Mouse (Mus musculus): ENCODE measurements at regions not wholly inside any gene's neighbourhood (a gene's known extent, or its start where the extent isn't known, plus 50 kb on each side); places are given as distances from the start of the nearest gene placed in this dataset.

DNA sequence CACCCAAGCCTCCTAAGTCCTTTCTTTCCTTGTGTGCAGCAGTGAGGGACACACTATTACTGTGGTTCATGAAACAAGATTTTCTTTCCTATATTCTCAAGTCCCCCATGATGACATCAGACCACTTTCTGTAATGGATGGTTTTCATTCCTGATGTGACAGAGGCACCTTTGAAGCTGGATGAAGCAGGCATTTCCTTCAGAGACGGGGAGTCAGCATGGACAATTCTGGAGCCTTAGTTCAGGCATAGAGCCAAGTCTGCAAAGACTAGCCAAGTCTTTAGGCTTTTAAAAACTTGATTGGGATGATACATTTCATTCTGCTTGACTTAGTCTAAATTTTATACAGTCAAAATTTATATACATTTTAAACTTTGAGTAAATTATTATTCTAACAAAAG is 124.6 kb upstream of the Cnr1 start:
- H3K79me2 ChIP-seq (ENCODE audit: control insufficient read depth, insufficient read depth), result no peaks in the 10 kb centered on the region
- H3K36me3 ChIP-seq (ENCODE audit: control insufficient read depth, insufficient read depth), result no peaks in the 10 kb centered on the region
- H3K79me3 ChIP-seq (ENCODE audit: low read depth), result no peaks in the 10 kb centered on the region
- no peaks in the 10 kb centered on the region for H3K27me3 ChIP-seq (ENCODE audit: control insufficient read depth, insufficient read depth, insufficient read length)
- no peak overlapping the region for H3K4me3 ChIP-seq (ENCODE audit: insufficient read depth, poor library complexity, severe bottlenecking)
- TF ChIP-seq MYOG (IDR thresholded peaks at IDR 0.05; ENCODE audit: control insufficient read depth, extremely low read depth, insufficient read length) (no peak), FOSL1 (IDR thresholded peaks at IDR 0.05; ENCODE audit: insufficient read depth, low read length, poor library complexity, severe bottlenecking) (no peak)
- H3ac ChIP-seq (ENCODE audit: control insufficient read depth, insufficient read length, low read depth), result no peak overlapping the region

DNA sequence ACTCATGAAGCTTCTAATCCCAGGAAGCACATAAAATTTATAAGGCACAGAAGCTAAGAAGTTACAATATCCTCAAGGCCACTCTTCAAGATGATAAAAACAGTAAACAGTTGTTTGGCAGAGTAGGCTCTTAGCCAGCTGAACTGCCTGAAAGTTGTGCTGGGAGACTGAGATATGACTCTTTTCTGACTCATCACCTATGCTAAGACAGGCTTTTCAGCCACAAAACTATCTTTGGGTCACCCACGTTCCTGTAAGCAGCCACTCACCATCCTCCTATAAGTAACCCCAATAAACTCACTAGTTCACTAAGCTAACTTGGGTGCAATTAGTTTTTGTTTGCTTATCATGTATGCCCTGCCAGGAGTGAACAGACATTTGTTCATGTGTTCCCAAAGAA is 112.1 kb upstream of the Cnr1 start:
- Histone ChIP-seq H3ac (ENCODE audit: control insufficient read depth, insufficient read length, low read depth) (no peak overlapping the region), H3K4me3 (ENCODE audit: insufficient read depth, poor library complexity, severe bottlenecking) (no peak overlapping the region), H3K27me3 (ENCODE audit: control insufficient read depth, insufficient read depth, insufficient read length) (no peaks in the 10 kb centered on the region), H3K36me3 (ENCODE audit: control insufficient read depth, insufficient read depth) (no peaks in the 10 kb centered on the region), H3K79me3 (ENCODE audit: low read depth) (no peaks in the 10 kb centered on the region), H3K79me2 (ENCODE audit: control insufficient read depth, insufficient read depth) (no peaks in the 10 kb centered on the region)
- TF ChIP-seq USF1 (IDR thresholded peaks at IDR 0.05; ENCODE audit: low read depth), result no peak
- TF ChIP-seq MAX (IDR thresholded peaks at IDR 0.05), result no peak
- TF ChIP-seq CTCF (IDR thresholded peaks at IDR 0.05; ENCODE audit: control insufficient read depth, insufficient read depth, insufficient read length), result no peak
- no peak for TF ChIP-seq FOSL1 (IDR thresholded peaks at IDR 0.05; ENCODE audit: insufficient read depth, low read length, poor library complexity, severe bottlenecking)
- no peak for TF ChIP-seq MYOG (IDR thresholded peaks at IDR 0.05; ENCODE audit: control insufficient read depth, extremely low read depth, insufficient read length)
- no peak for TF ChIP-seq MYOD1 (IDR thresholded peaks at IDR 0.05; ENCODE audit: control insufficient read depth, insufficient read length, low read depth)
- TF ChIP-seq CEBPB (IDR thresholded peaks at IDR 0.05; ENCODE audit: low read depth), result no peak

DNA sequence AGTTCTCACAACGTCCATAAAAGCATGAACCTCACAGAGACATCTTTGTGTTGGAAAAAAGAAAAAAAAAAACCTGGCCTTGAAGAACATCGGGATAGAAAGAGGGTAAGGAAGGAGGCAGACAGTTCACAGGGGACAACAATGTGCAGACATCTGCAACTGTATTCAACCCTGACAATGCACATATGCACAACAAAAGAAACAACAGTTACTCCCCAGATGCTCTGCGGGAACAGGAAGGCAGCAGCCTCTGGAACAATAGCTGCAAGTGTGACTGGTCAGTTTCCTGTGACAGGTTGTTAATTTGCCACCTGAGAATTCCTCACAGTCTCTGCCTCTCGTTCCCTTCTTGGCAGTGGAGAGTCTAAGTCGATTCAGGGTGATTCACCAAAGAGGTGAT is 100.5 kb upstream of the Cnr1 start:
- Histone ChIP-seq H3K27me3 (ENCODE audit: control insufficient read depth, insufficient read depth, insufficient read length) (no peaks in the 10 kb centered on the region), H3K36me3 (ENCODE audit: control insufficient read depth, insufficient read depth) (no peaks in the 10 kb centered on the region), H3K79me2 (ENCODE audit: control insufficient read depth, insufficient read depth) (no peaks in the 10 kb centered on the region), H3K79me3 (ENCODE audit: low read depth) (no peaks in the 10 kb centered on the region), H3K4me3 (ENCODE audit: insufficient read depth, poor library complexity, severe bottlenecking) (no peak overlapping the region), H3ac (ENCODE audit: control insufficient read depth, insufficient read length, low read depth) (no peak overlapping the region)
- TF ChIP-seq CTCF (IDR thresholded peaks at IDR 0.05; ENCODE audit: control insufficient read depth, insufficient read depth, insufficient read length), result no peak
- TF ChIP-seq MAX (IDR thresholded peaks at IDR 0.05), result no peak
- TF ChIP-seq USF1 (IDR thresholded peaks at IDR 0.05; ENCODE audit: low read depth), result no peak
- TF ChIP-seq MYOG (IDR thresholded peaks at IDR 0.05; ENCODE audit: control insufficient read depth, extremely low read depth, insufficient read length), result no peak
- TF ChIP-seq CEBPB (IDR thresholded peaks at IDR 0.05; ENCODE audit: low read depth), result no peak
- TF ChIP-seq MYOD1 (IDR thresholded peaks at IDR 0.05; ENCODE audit: control insufficient read depth, insufficient read length, low read depth), result no peak
- TF ChIP-seq FOSL1 (IDR thresholded peaks at IDR 0.05; ENCODE audit: insufficient read depth, low read length, poor library complexity, severe bottlenecking), result no peak

GRCm38 (mm10) chr4:33833134-33833533 is 91.3 kb upstream of the Cnr1 start:
- Histone ChIP-seq H3K27me3 (ENCODE audit: control insufficient read depth, insufficient read depth, insufficient read length) (no peaks in the 10 kb centered on the region), H3ac (ENCODE audit: control insufficient read depth, insufficient read length, low read depth) (no peak overlapping the region), H3K79me3 (ENCODE audit: low read depth) (no peaks in the 10 kb centered on the region), H3K79me2 (ENCODE audit: control insufficient read depth, insufficient read depth) (no peaks in the 10 kb centered on the region), H3K36me3 (ENCODE audit: control insufficient read depth, insufficient read depth) (no peaks in the 10 kb centered on the region), H3K4me3 (ENCODE audit: insufficient read depth, poor library complexity, severe bottlenecking) (no peak overlapping the region)
- no peak for TF ChIP-seq CEBPB (IDR thresholded peaks at IDR 0.05; ENCODE audit: low read depth)
- no peak for TF ChIP-seq MYOD1 (IDR thresholded peaks at IDR 0.05; ENCODE audit: control insufficient read depth, insufficient read length, low read depth)
- no peak for TF ChIP-seq USF1 (IDR thresholded peaks at IDR 0.05; ENCODE audit: low read depth)
- TF ChIP-seq MYOG (IDR thresholded peaks at IDR 0.05; ENCODE audit: control insufficient read depth, extremely low read depth, insufficient read length), result no peak
- TF ChIP-seq FOSL1 (IDR thresholded peaks at IDR 0.05; ENCODE audit: insufficient read depth, low read length, poor library complexity, severe bottlenecking), result no peak
- no peak for TF ChIP-seq CTCF (IDR thresholded peaks at IDR 0.05; ENCODE audit: control insufficient read depth, insufficient read depth, insufficient read length)
- no peak for TF ChIP-seq MAX (IDR thresholded peaks at IDR 0.05)

- no peaks in the 10 kb centered on the region for H3K36me3 ChIP-seq (ENCODE audit: control insufficient read depth, insufficient read depth)
- H3K79me2 ChIP-seq (ENCODE audit: control insufficient read depth, insufficient read depth), result no peaks in the 10 kb centered on the region
- no peak overlapping the region for H3K4me3 ChIP-seq (ENCODE audit: insufficient read depth, poor library complexity, severe bottlenecking)
- no peaks in the 10 kb centered on the region for H3K79me3 ChIP-seq (ENCODE audit: low read depth)
- no peaks in the 10 kb centered on the region for H3K27me3 ChIP-seq (ENCODE audit: control insufficient read depth, insufficient read depth, insufficient read length)
- H3ac ChIP-seq (ENCODE audit: control insufficient read depth, insufficient read length, low read depth), result no peak overlapping the region
- TF ChIP-seq MYOD1 (IDR thresholded peaks at IDR 0.05; ENCODE audit: control insufficient read depth, insufficient read length, low read depth) (no peak), USF1 (IDR thresholded peaks at IDR 0.05; ENCODE audit: low read depth) (no peak), CTCF (IDR thresholded peaks at IDR 0.05; ENCODE audit: control insufficient read depth, insufficient read depth, insufficient read length) (no peak), CEBPB (IDR thresholded peaks at IDR 0.05; ENCODE audit: low read depth) (no peak), MYOG (IDR thresholded peaks at IDR 0.05; ENCODE audit: control insufficient read depth, extremely low read depth, insufficient read length) (no peak), FOSL1 (IDR thresholded peaks at IDR 0.05; ENCODE audit: insufficient read depth, low read length, poor library complexity, severe bottlenecking) (no peak), MAX (IDR thresholded peaks at IDR 0.05) (no peak)
Measured at GRCm38 (mm10) chr4:33838436-33838835, 86.0 kb upstream of the Cnr1 start.

DNA sequence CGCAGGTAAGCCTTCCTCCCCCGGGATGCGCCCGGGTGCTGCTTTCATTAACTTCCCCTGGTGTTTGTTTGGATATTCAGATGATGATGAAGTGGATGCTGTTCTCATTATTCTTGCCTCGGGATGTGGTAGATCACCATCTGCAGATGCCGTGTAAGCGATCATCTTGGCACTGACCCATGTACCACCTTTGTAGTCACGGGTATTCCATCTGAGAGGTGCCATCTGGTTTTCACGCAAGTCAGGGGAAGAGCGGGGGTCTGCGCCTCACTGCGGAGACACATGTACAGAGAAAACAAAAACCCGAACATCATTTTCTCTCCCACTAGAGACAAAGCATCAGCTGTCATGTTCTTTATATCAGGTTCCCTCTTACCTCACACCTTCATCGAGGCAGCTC is 84.3 kb upstream of the Cnr1 start:
- Histone ChIP-seq H3K36me3 (ENCODE audit: control insufficient read depth, insufficient read depth) (no peaks in the 10 kb centered on the region), H3K79me2 (ENCODE audit: control insufficient read depth, insufficient read depth) (no peaks in the 10 kb centered on the region), H3K4me3 (ENCODE audit: insufficient read depth, poor library complexity, severe bottlenecking) (no peak overlapping the region), H3K27me3 (ENCODE audit: control insufficient read depth, insufficient read depth, insufficient read length) (no peaks in the 10 kb centered on the region), H3K79me3 (ENCODE audit: low read depth) (no peaks in the 10 kb centered on the region), H3ac (ENCODE audit: control insufficient read depth, insufficient read length, low read depth) (no peak overlapping the region)
- TF ChIP-seq FOSL1 (IDR thresholded peaks at IDR 0.05; ENCODE audit: insufficient read depth, low read length, poor library complexity, severe bottlenecking) (no peak), MYOG (IDR thresholded peaks at IDR 0.05; ENCODE audit: control insufficient read depth, extremely low read depth, insufficient read length) (no peak), USF1 (IDR thresholded peaks at IDR 0.05; ENCODE audit: low read depth) (no peak), CEBPB (IDR thresholded peaks at IDR 0.05; ENCODE audit: low read depth) (no peak), CTCF (IDR thresholded peaks at IDR 0.05; ENCODE audit: control insufficient read depth, insufficient read depth, insufficient read length) (no peak), MYOD1 (IDR thresholded peaks at IDR 0.05; ENCODE audit: control insufficient read depth, insufficient read length, low read depth) (no peak), MAX (IDR thresholded peaks at IDR 0.05) (no peak)
